Mouse (Mus musculus): ENCODE data around the gene Olfr374. TPM values are rescaled to one million over a fixed set of nuclear protein-coding genes. Genes with fewer than 3 reads are reported as not detected.
"Not testable (repeated sequence)": the region's sequence is repeated elsewhere in the genome, so short reads cannot be mapped to it uniquely, and the experiment has no call there.

The Olfr374 gene
- 0.04 TPM in 1 of 2 replicates, not detected in the other for polyA plus RNA-seq (2016; fragmentation: Nextera tagmentation; extraction: Ambion mirVana)

GRCm38 (mm10) chr8:72106740-72107139, at the start of gene Olfr374:
Olfr374 (plus strand) TSS chr8:72107040.
- Histone ChIP-seq H3K9me3 (no peaks in the 10 kb centered on the region), H3K4me1 (no peaks in the 10 kb centered on the region)
- WGBS: 96% methylated on average over 3 of the region's 3 CpGs

GRCm38 (mm10) chr8:72057643-72058042, 49.2 kb upstream of the Olfr374 start:
- not testable (repeated sequence) for ATAC-seq (ENCODE audit: low FRiP score)
- WGBS: 87% methylated on average over 3 of the region's 4 CpGs

More at GRCm38 (mm10) chr8:72106740-72107139, at the start of gene Olfr374:
- H3K27ac ChIP-seq: no peak within 1 kb of the TSS
- no peak for ATAC-seq (ENCODE audit: low FRiP score)
- no peaks in the 10 kb centered on the region for H3K36me3 ChIP-seq (replicated peaks)
- no peaks in the 10 kb centered on the region for H3K27me3 ChIP-seq
- H3K4me3 ChIP-seq (replicated peaks): no peak within 1 kb of the TSS
- no peak within 1 kb of the TSS for H3K4me2 ChIP-seq
- no peak within 1 kb of the TSS for H3K9ac ChIP-seq

GRCm38 (mm10) chr8:72066819-72067399, 39.9 kb upstream of the Olfr374 start:
- WGBS: 90% methylated on average over 1 of the region's 1 CpGs
- not testable (repeated sequence) for H3K4me2 ChIP-seq; H3K27ac ChIP-seq; ATAC-seq (ENCODE audit: low FRiP score); H3K4me3 ChIP-seq (replicated peaks); H3K9ac ChIP-seq; H3K27me3 ChIP-seq; H3K36me3 ChIP-seq (replicated peaks); H3K9me3 ChIP-seq; H3K4me1 ChIP-seq

More at GRCm38 (mm10) chr8:72057643-72058042, 49.2 kb upstream of the Olfr374 start:
- not testable (repeated sequence) for H3K9me3 ChIP-seq; H3K4me1 ChIP-seq; H3K36me3 ChIP-seq (replicated peaks); H3K4me2 ChIP-seq; H3K27me3 ChIP-seq; H3K9ac ChIP-seq; H3K4me3 ChIP-seq (replicated peaks); H3K27ac ChIP-seq

GRCm38 (mm10) chr8:72082877-72083276, 24.0 kb upstream of the Olfr374 start, which contains the start of gene Olfr373:
Olfr373 (plus strand) TSS chr8:72083177.
- not testable (repeated sequence) for H3K4me1 ChIP-seq; H3K4me3 ChIP-seq (replicated peaks); H3K9me3 ChIP-seq; ATAC-seq (ENCODE audit: low FRiP score); H3K4me2 ChIP-seq; H3K9ac ChIP-seq; H3K36me3 ChIP-seq (replicated peaks); H3K27me3 ChIP-seq; H3K27ac ChIP-seq

- no peak for ATAC-seq (ENCODE audit: low FRiP score)
- Histone ChIP-seq H3K4me2 (no peak overlapping the region), H3K4me1 (no peaks in the 10 kb centered on the region), H3K4me3 (replicated peaks) (no peak overlapping the region), H3K9ac (no peak overlapping the region), H3K27me3 (no peaks in the 10 kb centered on the region), H3K9me3 (no peaks in the 10 kb centered on the region), H3K36me3 (replicated peaks) (no peaks in the 10 kb centered on the region), H3K27ac (no peak overlapping the region)
- WGBS: 70% methylated on average over 5 of the region's 5 CpGs
Observed at GRCm38 (mm10) chr8:72084744-72085143, 22.1 kb upstream of the Olfr374 start.

GRCm38 (mm10) chr8:72087611-72088010, 19.2 kb upstream of the Olfr374 start:
- not testable (repeated sequence) for H3K27ac ChIP-seq; ATAC-seq (ENCODE audit: low FRiP score); H3K4me3 ChIP-seq (replicated peaks); H3K36me3 ChIP-seq (replicated peaks); H3K4me2 ChIP-seq; H3K9me3 ChIP-seq; H3K4me1 ChIP-seq; H3K9ac ChIP-seq; H3K27me3 ChIP-seq
- WGBS: 81% methylated on average over 3 of the region's 3 CpGs

- H3K9ac ChIP-seq; H3K27me3 ChIP-seq; H3K4me2 ChIP-seq; ATAC-seq (ENCODE audit: low FRiP score); H3K9me3 ChIP-seq; H3K4me3 ChIP-seq (replicated peaks); H3K27ac ChIP-seq; H3K36me3 ChIP-seq (replicated peaks); H3K4me1 ChIP-seq: not testable (repeated sequence)
Observed at GRCm38 (mm10) chr8:72096721-72097120, 10.1 kb upstream of the Olfr374 start.

GRCm38 (mm10) chr8:72099377-72100103, 7.3 kb upstream of the Olfr374 start:
- H3K4me1 ChIP-seq; H3K4me2 ChIP-seq; H3K27ac ChIP-seq; ATAC-seq (ENCODE audit: low FRiP score); H3K4me3 ChIP-seq (replicated peaks); H3K9ac ChIP-seq; H3K27me3 ChIP-seq; H3K36me3 ChIP-seq (replicated peaks); H3K9me3 ChIP-seq: not testable (repeated sequence)
- WGBS: 63% methylated on average over 6 of the region's 7 CpGs

- Histone ChIP-seq H3K9me3 (no peaks in the 10 kb centered on the region), H3K4me1 (no peaks in the 10 kb centered on the region), H3K36me3 (replicated peaks) (no peaks in the 10 kb centered on the region), H3K4me2 (no peak overlapping the region), H3K4me3 (replicated peaks) (no peak overlapping the region), H3K27ac (no peak overlapping the region), H3K9ac (no peak overlapping the region), H3K27me3 (no peaks in the 10 kb centered on the region)
- WGBS: 21% methylated on average over 4 of the region's 4 CpGs
- ATAC-seq (ENCODE audit: low FRiP score): no peak
Observed at GRCm38 (mm10) chr8:72105165-72105564, 1.7 kb upstream of the Olfr374 start.

- Histone ChIP-seq H3K27ac (no peak overlapping the region), H3K36me3 (replicated peaks) (no peaks in the 10 kb centered on the region), H3K9me3 (no peaks in the 10 kb centered on the region), H3K27me3 (no peaks in the 10 kb centered on the region), H3K4me3 (replicated peaks) (no peak overlapping the region), H3K4me1 (no peaks in the 10 kb centered on the region), H3K9ac (no peak overlapping the region), H3K4me2 (no peak overlapping the region)
- 79% methylated on average over 6 of the region's 6 CpGs for WGBS
- no peak for ATAC-seq (ENCODE audit: low FRiP score)
Observed at GRCm38 (mm10) chr8:72110876-72111275, 4.0 kb downstream of the Olfr374 start.

GRCm38 (mm10) chr8:72112486-72112885, 5.6 kb downstream of the Olfr374 start:
- ATAC-seq (ENCODE audit: low FRiP score): no peak
- Histone ChIP-seq H3K4me2 (no peak overlapping the region), H3K27ac (no peak overlapping the region), H3K9ac (no peak overlapping the region), H3K4me3 (replicated peaks) (no peak overlapping the region), H3K4me1 (no peaks in the 10 kb centered on the region), H3K36me3 (replicated peaks) (no peaks in the 10 kb centered on the region), H3K9me3 (no peaks in the 10 kb centered on the region), H3K27me3 (no peaks in the 10 kb centered on the region)
- 69% methylated on average over 3 of the region's 3 CpGs for WGBS

- H3K4me1 ChIP-seq: no peaks in the 10 kb centered on the region
- 88% methylated on average over 2 of the region's 2 CpGs for WGBS
- no peaks in the 10 kb centered on the region for H3K36me3 ChIP-seq (replicated peaks)
- H3K9ac ChIP-seq: no peak overlapping the region
- no peak for ATAC-seq (ENCODE audit: low FRiP score)
- no peak overlapping the region for H3K4me3 ChIP-seq (replicated peaks)
- H3K9me3 ChIP-seq: no peaks in the 10 kb centered on the region
- no peak overlapping the region for H3K4me2 ChIP-seq
- no peak overlapping the region for H3K27ac ChIP-seq
- H3K27me3 ChIP-seq: no peaks in the 10 kb centered on the region
Observed at GRCm38 (mm10) chr8:72115202-72115601, 8.4 kb downstream of the Olfr374 start.

GRCm38 (mm10) chr8:72118616-72119015, 11.8 kb downstream of the Olfr374 start:
- H3K4me2 ChIP-seq: no peak overlapping the region
- no peaks in the 10 kb centered on the region for H3K9me3 ChIP-seq
- H3K4me1 ChIP-seq: no peaks in the 10 kb centered on the region; the same call in 1 of the 2 replicates
- no peak overlapping the region for H3K27ac ChIP-seq
- H3K36me3 ChIP-seq (replicated peaks): no peaks in the 10 kb centered on the region
- H3K27me3 ChIP-seq: no peaks in the 10 kb centered on the region
- WGBS: 59% methylated on average over 4 of the region's 4 CpGs
- no peak for ATAC-seq (ENCODE audit: low FRiP score)
- H3K4me3 ChIP-seq (replicated peaks): no peak overlapping the region
- H3K9ac ChIP-seq: no peak overlapping the region
